Mouse (Mus musculus): Measurements from ENCODE around the gene 4930469K13Rik.
A peak's percentile ranks its signal among the peaks of the same experiment; 100 is the strongest.

DNA sequence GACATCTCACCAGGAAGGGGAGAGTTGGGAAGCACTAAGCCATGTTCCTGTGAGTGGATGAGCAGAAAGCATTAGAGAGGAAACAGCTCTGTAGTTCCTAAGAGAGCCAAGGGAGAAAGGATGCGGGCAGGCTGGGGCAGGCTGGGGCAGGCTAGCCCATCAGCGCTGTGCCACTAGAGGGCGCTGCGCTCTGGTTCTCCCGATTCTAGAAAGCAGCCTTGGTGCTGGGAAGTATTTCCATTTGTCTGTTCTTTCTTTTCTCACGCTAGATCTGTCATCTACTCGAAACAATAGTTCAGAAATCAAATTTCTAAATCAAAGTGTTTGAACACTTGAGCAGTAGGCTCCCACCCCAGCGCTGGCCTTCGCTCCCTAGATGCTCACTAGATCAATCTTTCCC, 164.1 kb downstream of the 4930469K13Rik start:
- TF ChIP-seq EP300 (optimal IDR thresholded peaks at IDR 0.05) = no peak
- peak; percentile 47 for TF ChIP-seq CTCF (IDR thresholded peaks at IDR 0.05; ENCODE audit: low read depth)

All from stomach, postnatal 0 days (tissue).